Mouse (Mus musculus): ENCODE measurements around the gene Colgalt2.

Gene Colgalt2

DNA sequence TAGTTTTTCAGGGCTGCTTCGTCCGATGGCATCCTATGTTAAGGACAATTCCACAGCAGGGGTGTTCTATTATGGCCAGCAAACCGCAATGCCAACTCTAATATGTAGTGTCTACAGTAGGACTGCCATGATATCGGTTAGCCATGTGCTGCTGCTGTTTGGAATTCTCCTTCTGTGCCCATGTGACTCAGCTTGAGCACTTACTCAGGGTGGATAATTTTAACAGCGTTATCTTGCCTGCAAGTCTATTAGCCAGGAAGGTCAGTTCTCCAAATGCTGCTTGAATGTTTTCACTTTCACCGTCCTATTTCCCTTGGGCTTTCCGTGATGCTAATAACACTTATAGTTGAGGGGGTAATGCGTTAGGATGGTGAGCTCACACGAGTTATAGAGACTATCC is 126.5 kb downstream of the Colgalt2 start:
- ATAC-seq (ENCODE audit: insufficient number of reproducible peaks, low FRiP score, low TSS enrichment): no peak

DNA sequence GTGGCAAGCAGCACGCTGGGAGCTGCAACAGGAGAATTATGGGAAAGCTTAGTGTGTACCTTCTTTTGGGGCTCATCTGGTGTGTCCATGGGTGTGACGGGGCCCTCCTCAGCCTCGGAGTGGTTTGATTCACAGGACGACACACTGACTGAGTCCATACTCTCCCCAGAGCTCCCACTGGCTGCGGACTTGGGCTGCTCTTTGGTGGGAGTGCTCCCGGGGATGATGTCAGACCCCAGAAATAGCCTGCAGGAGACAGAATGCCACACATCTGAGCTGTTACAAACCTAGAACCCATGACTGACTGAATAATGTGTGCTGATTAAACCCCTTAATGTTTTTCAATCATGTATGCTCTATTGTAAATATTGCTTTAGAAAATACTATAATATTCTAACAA is 128.6 kb downstream of the Colgalt2 start:
- ATAC-seq (ENCODE audit: insufficient number of reproducible peaks, low FRiP score, low TSS enrichment): no peak

DNA sequence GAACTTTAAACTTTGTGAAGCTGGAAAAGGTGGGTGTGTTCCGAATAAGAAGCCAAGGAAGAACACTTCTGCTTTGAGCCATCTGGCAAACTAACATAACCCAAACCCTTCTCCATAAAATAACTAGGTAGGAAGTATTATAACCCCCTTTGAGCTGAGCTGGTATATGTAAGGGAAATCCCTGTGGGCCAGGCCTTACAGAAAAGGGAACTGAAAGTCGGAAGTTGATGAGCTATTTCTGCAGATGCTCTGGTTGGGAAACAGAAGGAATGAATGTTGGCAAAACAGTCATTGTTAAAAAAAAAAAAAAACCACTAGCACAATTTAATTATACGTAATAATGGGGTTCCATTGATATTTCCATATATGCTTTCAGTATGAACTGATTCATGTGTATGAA is 129.1 kb downstream of the Colgalt2 start:
- ATAC-seq (ENCODE audit: insufficient number of reproducible peaks, low FRiP score, low TSS enrichment): no peak

DNA sequence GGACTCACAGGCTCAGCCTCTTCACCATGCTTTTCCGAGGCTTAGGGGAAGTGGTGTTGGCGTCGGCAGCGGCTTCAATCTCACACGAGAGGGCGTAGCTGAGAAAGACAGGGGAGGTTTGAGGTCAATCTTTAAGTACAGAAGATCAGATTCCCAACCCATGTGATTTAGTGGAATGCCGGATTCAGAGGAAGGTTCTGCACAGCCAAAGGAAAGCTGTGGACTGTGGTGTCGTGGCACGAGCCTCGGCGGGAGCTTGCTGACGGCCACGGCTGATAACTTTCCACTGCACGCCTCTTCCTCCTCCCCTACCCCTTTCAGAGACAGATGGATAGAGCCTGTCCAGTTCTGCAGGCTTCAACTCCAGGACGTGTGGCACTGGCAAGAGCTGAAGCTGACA is 131.9 kb downstream of the Colgalt2 start:
- no peak for ATAC-seq (ENCODE audit: insufficient number of reproducible peaks, low FRiP score, low TSS enrichment)

DNA sequence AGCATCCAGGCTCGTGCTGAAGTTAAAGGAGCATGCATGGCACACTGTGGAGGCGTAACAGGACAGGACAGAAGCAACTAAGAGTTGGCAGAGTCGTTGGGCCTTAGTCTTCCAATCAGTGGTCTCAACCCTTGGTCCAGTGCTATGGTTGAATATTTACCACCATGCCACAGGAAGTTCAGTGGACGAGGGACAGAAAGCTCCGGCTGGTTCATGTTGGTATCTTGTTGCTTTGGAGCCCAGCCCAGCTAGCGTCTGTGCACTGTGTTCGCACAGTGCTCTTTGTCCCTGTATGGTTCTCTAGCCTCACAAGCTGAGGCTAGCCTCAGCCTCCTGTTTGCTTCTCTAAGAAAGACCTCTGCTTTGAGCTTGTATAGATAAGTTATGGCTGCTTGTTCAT is 134.9 kb downstream of the Colgalt2 start:
- no peak for ATAC-seq (ENCODE audit: insufficient number of reproducible peaks, low FRiP score, low TSS enrichment)

DNA sequence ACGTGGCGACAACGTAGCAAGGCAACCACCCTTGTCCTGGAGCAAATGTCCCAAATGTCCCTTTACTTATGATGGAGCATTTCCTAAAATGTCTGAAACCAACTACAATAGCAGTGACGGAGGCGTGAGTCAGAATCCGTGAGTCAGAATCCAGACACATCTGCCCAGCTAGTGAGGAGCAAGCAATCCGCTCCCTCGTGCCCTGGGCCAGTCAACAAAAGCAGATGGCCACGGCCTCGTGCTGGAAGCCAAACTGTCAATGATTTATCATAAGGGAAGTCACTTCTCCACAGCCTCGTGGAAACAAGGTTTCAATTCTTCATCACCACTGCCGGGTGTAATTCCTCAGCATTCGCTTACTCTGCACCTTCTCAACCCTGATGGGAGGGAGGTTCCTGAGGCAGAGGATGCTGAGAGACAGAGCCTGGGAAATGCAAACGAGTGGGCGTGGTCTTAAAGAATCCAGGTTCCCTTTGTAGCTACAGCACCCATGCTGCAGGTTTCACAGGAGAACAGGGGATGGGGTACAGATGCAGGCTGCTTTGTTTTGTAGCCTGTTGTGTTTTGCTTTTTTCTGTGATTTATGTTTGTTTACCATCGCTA is 136.9 kb downstream of the Colgalt2 start:
- ATAC-seq (ENCODE audit: insufficient number of reproducible peaks, low FRiP score, low TSS enrichment): no peak

DNA sequence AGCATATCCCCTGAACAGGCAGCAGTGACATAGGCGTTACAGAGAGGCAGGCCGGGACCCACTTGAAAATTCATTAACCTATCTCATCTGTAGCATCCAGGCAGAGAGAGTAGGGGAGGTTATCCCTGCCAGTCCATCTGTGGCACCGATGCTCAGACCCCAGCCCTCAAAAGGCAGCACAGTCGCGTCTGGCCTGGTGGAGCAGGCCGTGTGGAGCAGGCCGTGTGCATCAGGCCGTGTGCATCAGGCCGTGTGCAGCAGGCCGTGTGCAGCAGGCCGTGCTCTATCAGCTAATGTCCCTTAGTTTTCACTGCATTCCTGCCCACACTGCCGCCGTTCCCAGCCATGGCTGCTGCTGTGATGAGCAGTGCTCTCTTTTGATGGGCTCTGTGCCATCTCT is 137.6 kb downstream of the Colgalt2 start:
- no peak for ATAC-seq (ENCODE audit: insufficient number of reproducible peaks, low FRiP score, low TSS enrichment)

DNA sequence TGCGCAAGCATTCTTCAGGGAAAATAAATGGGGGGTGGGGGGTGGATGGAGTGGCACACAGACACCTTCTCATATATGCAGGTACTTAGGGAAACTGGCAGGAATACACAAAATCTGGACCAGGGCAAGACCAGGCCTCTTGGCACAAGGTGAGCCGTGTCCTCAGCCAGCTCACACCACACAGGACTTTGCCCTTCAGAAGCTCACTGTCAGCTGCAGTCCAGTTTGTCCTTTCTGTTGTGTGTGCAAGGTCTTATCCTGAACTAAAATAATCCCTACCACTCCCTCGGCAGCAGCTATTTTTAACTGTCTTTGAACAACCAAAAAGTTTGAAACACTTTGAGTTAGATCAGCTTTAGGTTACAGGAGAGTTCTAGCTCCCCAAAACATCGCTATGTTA is 139.2 kb downstream of the Colgalt2 start:
- no peak for ATAC-seq (ENCODE audit: insufficient number of reproducible peaks, low FRiP score, low TSS enrichment)

DNA sequence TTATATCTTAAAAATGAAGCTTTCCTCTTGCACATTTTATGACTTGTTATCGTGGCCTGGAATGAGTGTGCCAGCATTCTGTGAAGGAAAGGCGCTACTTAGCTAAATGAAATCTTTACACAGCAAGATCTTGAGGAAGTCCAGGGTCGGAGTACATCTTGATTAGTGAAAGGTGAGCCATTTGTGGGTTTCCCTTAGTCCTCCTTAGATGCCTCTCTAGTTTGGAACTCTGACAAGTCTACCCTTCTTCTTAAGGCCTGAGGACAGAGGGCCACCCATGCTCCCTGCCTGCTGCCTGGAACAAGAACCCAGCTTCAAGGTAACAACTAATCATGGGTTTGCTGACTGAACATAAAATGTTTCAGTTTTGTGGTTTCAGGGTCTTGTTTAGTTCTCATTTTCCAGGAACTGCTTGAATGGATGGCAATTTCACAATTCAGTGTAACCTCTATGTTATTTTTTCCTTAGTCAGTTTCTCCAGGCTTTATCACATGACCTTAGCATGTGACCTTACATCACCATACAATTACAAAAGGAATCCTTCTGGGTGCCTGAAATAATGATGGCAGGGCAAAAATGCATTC is 140.8 kb downstream of the Colgalt2 start:
- no peak for ATAC-seq (ENCODE audit: insufficient number of reproducible peaks, low FRiP score, low TSS enrichment)

DNA sequence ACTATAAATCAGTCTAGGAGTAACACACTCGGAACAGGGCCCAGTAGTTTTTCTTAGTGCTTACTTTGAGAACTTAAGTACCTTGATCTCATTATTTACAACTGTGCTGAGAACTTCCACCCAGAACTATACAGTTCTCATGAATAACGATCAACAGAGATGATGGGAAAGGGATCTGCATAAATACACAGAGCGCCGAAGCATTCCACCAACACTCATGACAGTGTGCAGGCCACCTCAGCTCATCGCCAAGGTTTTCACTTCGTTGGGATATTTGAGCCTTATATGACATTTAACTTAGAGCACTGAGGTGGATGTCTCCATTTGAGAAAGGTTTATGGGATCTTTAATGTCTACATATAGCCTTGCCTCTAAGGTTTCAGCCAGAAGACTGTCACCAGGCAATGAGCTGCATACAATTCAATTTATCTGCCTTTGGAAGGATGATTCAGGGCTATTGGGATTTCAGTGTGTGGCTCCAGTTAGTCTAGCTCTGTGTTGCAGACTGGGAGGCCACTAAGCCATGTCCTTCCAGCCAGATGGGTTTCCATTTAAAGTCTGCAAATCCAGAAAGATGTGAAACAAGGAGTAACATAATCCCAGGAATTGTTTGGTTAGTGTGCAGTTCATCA is 143.2 kb downstream of the Colgalt2 start:
- no peak for ATAC-seq (ENCODE audit: insufficient number of reproducible peaks, low FRiP score, low TSS enrichment)

DNA sequence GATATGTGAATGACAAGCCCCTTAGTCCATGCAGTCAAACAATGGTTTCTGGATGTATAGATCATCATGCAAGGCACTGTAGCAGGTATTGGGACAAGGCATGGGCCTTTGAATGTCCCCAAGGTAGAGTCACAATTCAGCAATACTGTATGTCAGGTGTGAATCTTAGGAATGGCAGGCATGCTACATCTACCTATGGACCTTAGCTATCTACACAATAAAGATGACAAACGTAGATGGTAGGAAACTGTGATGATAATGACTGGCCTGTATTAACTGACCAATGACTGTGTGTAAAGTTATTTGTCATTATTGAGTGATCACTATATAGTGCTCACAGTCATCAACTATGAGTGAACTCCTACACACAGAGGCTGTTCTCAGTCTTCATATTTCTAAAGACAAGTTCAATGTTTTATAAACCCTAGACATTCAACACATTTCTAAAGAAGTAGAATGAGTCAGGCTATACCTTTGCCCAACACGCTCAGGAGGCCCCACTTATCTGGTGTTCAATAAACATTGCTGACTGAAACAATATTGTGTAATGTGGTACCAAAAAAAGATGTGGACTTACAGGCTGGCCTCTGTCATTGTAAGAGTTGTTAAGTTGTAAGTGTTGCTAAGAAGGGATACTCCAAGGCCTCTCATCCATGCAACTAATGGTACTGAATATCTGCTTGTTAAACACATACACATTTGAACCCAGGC is 144.0 kb downstream of the Colgalt2 start:
- no peak for ATAC-seq (ENCODE audit: insufficient number of reproducible peaks, low FRiP score, low TSS enrichment)

DNA sequence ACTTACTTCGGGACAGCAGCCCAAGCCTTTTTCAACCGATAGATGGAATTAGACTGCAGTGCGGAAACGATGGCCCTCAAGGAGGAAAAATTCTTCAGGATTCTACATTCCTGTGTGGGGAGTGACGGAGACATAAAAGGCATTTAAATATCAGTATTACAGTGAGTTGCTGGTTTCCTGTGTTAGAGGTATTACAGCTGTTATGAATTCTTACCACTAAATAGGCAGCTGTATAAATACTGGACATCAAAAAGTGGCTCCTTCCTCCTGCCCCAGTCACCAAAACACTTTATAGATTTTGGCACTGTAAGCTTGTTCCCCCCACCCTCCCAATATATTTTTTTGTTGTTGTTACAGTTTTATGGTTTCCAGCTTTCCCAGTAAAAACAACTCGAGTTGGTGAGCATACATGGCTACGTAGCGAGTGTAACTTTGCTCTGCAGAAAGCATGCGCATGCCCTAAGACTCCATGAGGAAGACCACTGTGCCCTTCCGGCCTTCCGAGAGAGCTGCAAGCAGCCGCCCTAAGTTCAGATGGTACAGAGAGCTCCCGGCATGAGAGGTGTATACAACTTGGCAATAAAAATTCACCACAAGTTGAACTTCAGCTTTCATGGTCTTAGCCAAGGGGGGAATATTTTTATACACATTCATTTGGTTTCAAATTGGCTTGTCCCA is 149.6 kb downstream of the Colgalt2 start:
- no peak for ATAC-seq (ENCODE audit: insufficient number of reproducible peaks, low FRiP score, low TSS enrichment)

DNA sequence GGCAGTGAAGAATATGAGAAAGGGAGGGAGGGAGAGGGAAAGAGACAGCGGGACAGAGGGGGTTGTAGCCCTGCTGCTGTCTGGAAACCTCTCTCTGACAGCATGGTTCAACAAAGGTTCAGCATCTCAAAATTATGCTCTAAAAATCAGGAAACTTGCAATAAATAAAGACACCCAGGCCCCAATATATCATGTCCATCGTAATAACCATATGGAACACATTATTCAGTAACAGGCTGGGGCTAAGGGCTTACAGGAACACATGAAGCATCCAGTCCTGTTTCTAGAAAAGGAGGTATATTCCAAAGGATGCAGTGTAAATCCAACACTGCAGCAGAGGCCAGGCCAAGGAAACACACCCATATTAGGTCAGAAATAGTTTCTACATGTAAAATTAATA is 150.9 kb downstream of the Colgalt2 start:
- no peak for ATAC-seq (ENCODE audit: insufficient number of reproducible peaks, low FRiP score, low TSS enrichment)

DNA sequence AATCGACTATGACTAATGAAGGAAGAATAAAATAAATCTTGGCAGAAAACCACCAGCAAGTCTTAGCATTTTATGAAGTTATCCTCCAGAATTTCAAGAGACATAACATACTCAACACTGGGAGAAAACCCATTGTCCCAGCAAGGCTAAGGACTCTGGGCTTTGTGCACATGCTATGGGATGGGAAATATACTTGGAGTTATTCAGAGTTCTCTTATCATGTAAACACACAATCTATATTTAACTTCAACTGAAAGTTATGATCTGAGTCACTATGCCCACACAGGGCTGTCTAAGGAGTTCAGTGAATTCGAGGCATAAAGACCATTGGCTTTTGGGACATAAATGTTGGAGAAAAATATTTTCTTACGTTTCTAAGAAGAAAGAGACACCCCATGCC is 151.3 kb downstream of the Colgalt2 start:
- ATAC-seq (ENCODE audit: insufficient number of reproducible peaks, low FRiP score, low TSS enrichment): no peak

DNA sequence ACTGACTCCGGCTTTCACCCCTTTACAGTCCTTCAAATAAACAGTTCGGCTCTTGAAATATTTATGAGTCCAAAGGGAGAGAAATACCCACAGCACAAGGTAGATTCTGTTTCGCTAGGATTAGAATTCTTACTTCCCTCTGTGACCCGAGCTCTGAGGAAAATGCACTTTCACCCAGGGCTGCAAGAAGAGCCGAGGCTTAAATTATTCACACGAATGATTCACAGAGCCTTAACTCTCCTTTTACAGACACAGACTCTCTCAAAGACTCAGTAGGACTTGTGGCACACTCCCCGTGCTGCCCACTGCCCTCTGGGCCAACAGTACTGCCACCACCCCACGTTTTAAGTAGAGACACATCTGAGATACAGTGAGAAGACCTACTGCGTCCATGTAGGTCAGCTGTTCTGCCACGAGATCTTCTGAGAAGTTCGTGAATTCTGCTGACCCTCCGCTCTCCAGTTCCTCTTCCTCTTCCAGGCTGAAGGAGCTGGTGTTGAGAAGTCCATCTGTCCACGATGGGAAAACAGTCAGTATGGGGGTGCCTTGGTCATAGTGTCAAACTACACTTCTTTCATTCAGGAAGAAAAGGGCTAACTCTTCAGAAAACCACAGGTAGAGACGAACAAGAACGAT is 154.4 kb downstream of the Colgalt2 start:
- ATAC-seq (ENCODE audit: insufficient number of reproducible peaks, low FRiP score, low TSS enrichment): no peak

DNA sequence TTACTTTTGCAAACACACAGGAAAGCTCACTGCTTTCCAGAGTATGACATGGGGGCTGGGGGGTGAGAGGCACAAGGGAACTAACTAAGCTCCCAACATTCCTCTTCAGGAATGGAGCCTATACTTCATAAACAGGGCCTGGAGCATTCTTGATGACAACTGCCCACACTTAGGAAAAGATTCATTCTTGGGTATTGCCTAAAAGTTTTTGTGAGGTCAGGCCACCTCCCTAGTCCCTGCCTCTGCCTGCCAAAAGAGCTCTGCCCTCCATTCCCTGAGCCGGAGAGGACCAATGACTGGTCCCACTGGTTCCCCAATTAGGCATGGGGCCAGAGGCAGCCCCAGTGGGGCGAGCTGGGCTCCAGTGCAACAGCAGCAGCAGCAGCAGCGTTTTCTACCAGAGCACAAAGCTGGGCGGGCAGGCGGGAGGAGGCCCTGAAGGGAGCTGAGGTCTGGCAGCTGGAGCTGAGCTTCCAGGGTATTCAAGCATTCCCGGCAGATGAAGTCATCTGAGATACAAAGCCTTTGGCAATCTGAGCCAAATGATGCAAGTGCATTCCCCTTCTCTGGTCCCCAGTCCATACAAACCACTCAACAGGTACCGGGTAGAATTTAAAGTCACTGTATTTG is 156.4 kb downstream of the Colgalt2 start:
- ATAC-seq (ENCODE audit: insufficient number of reproducible peaks, low FRiP score, low TSS enrichment): no peak

DNA sequence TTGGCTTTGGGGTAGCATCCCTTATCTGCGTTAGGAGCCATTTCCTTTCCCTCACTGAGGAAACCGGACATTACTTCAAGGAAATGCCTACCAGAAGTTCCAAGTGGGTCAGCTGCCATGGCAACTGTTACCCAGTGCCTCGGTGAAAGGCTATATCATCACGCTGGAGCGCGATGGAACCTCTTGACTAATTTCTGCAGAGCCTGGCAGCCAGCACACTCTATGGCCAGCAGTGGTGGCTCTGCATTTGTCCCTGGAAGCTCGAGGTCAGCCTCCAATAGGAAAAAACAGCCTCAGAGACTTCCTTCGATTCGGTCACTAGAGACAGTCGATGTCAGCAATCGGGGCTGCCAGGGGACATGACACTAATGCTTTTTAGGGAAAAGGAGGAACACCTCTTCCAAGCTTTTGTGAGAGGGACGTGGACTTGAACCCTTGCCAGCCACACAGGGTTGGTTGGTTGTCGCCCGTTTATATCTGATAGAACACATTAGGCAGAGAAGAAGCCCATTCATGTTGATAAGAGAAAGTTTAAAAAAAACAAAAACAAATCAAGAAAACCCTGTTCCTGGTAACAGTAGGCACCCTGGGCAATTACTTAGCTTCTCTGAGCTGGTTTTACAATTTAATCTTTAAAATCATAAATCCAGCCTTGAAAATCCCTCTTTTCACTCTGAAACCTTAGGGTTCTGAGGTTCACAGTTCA is 157.1 kb downstream of the Colgalt2 start:
- ATAC-seq (ENCODE audit: insufficient number of reproducible peaks, low FRiP score, low TSS enrichment): no peak
